Mouse (Mus musculus) right cerebral cortex, postnatal 4 days (tissue): ENCODE results near the gene Taf9b.
"Not testable (repeated sequence)": the region's sequence is repeated elsewhere in the genome, so short reads cannot be mapped to it uniquely, and the experiment has no call there.

Experiments
- DNase-seq: peaks from one replicate; pipeline ENCODE4 v3.0.0-alpha.2; 2022

Gene Taf9b

GRCm38 (mm10) chrX:106221058-106221457, at the start of gene Taf9b:
Gene Taf9b (minus strand): TSS chrX:106221158.
- DNase-seq, result no peak

DNA sequence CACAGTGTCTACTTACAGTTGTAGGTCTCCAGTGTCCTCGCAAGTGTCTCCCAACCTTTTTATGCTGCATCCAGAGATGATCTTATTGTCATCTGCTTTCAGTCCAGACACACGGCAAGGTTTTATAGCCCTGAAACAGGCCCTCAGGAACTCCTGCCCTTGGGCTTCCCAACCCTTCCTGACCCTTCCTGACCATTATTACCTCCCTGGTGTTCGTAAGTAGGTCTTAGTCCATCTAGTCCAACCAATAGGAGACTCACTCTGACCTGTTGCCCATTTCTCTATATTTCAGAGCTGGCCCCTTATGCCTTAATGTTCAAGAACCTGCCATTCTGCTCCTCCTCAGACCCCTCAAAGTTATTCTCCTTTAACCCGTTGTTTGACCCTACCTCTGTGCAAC, 34.3 kb upstream of the Taf9b start, which contains the start of gene Fnd3c2:
Gene Fnd3c2, minus strand, starts transcription at position 101 of the 400 bp plus-strand sequence.
- no peak for DNase-seq

GRCm38 (mm10) chrX:106219171-106220032, 1.6 kb downstream of the Taf9b start:
- DNase-seq, result peak; percentile 67

- no peak for DNase-seq
Observed at GRCm38 (mm10) chrX:106209100-106209499, 11.9 kb downstream of the Taf9b start.

DNA sequence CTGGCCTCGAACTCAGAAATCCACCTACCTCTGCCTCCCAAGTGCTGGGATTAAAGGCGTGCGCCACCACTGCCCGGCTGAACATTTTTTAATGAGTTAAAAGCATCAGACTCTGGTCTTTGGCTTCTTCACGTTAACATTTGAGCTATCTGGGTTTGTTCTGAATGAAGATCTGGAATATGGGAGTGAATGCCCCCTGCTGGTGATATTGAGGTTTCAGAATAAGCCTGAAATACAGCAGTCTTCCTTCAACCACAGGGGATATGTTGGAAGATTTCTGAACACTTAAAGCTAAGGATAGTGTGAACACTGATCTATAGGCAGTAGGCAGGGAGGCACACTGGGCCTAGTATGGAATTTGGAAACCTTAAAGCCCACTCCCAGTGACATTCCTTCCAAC, 22.1 kb downstream of the Taf9b start:
- no peak for DNase-seq

DNA sequence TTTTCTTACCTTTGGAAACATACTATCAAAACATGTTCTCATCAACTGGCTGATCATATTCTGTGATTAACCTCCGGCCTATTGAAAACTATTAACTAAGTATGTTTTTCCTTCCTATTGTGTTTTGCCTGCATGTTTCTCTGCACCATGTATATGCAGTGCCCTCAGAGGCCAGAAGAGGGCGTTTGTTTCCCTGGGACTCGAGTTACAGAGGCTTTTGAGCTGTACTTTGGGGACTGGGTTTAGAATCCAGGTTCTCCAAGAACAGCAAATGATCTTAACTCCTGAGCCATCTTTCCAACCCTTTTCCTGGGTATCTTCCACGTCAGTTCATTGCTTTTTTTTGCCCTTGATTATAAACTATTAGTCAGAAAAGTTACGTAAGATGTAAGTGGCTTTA, 23.6 kb downstream of the Taf9b start:
- no peak for DNase-seq

- not testable (repeated sequence) for DNase-seq
Observed at GRCm38 (mm10) chrX:106194361-106194760, 26.6 kb downstream of the Taf9b start.

GRCm38 (mm10) chrX:106190091-106190490, 30.9 kb downstream of the Taf9b start:
- no peak for DNase-seq

- DNase-seq, result no peak
Observed at GRCm38 (mm10) chrX:106189356-106189755, 31.6 kb downstream of the Taf9b start.

- no peak for DNase-seq
Observed at GRCm38 (mm10) chrX:106187737-106188136, 33.2 kb downstream of the Taf9b start.

DNA sequence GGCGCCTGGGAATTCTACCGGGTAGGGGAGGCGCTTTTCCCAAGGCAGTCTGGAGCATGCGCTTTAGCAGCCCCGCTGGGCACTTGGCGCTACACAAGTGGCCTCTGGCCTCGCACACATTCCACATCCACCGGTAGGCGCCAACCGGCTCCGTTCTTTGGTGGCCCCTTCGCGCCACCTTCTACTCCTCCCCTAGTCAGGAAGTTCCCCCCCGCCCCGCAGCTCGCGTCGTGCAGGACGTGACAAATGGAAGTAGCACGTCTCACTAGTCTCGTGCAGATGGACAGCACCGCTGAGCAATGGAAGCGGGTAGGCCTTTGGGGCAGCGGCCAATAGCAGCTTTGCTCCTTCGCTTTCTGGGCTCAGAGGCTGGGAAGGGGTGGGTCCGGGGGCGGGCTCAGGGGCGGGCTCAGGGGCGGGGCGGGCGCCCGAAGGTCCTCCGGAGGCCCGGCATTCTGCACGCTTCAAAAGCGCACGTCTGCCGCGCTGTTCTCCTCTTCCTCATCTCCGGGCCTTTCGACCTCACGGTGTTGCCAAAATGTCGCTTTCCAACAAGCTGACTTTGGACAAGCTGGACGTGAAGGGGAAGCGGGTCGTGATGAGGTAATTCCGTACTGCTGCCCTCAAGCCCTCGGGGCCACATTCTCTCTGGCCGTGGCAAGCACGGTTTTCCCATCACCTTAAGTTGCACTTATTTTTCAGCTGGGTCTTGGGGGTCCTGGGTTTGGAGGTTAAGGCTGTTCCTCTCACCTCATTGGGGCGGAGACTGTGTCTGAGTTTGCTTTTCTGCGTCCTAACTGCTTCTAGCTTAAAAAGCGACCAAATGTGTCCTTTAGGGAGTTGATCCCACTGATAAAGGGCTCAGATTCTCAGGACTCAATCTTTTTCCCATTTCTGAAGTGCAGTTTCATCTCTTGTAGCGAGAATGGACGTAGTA, 34.0 kb downstream of the Taf9b start, which contains the start of gene Pgk1:
Gene Pgk1, plus strand, starts transcription at position 388 of the 937 bp plus-strand sequence.
- peak; percentile 84 for DNase-seq

- DNase-seq, result no peak
Observed at GRCm38 (mm10) chrX:106185706-106186105, 35.3 kb downstream of the Taf9b start.

DNA sequence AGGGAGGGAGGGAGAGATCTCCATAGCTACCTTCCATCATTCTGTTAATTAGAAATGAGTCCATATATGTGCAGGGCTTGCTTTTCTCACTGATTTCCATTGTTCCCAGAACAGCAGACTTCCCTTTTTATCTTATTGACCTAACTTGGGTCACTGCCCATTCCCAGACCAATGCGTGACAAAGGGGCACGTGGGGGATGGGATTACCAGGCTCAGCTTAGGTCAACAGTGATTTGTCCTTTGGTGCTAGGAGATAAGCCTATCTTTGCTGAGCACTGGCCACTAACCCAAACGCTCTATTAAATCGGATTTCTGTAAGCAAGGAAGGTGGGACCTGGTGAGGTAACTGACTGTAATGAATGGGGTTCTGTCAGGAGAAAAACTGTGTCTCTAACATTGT, 36.7 kb downstream of the Taf9b start:
- DNase-seq, result no peak

- DNase-seq, result no peak
Observed at GRCm38 (mm10) chrX:106176331-106176730, 44.6 kb downstream of the Taf9b start.

GRCm38 (mm10) chrX:106171853-106172154, 49.2 kb downstream of the Taf9b start:
- DNase-seq, result no peak

- DNase-seq, result peak; percentile 73
Observed at GRCm38 (mm10) chrX:106171106-106171852, 49.7 kb downstream of the Taf9b start.

- DNase-seq, result no peak
Observed at GRCm38 (mm10) chrX:106165089-106165488, 55.9 kb downstream of the Taf9b start.

- no peak for DNase-seq
Observed at GRCm38 (mm10) chrX:106164555-106164954, 56.4 kb downstream of the Taf9b start.

DNA sequence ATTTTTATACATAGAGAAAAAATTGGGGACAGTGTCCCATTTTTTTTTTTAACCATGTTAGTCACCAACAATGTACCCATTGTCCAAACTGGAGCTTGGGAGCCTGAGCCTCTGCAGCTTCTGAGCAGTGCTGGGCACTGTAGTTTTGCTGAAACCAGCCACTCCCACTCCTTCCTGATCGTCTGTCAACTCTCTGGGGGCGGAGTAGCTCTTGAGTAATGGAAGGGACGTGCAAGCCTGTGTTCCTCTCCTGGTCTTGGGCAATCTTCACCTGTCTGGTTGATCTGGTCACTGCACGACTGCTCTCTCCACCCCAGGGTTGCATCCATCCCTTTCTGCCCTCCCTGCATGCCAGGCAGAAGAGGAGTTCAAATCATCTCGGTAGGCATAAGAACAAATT, 57.0 kb downstream of the Taf9b start:
- no peak for DNase-seq
